Mouse (Mus musculus): ENCODE data around the gene Ankrd52.

Gene Ankrd52

GRCm38 (mm10) chr10:128440407-128440806, 63.5 kb downstream of the Ankrd52 start:
- DNase-seq (ENCODE audit: low spot score in 2 of 2), result no peak

GRCm38 (mm10) chr10:128441324-128442119, 64.6 kb downstream of the Ankrd52 start:
- no peak for DNase-seq (ENCODE audit: low spot score in 2 of 2)

GRCm38 (mm10) chr10:128442718-128443117, 65.8 kb downstream of the Ankrd52 start:
- no peak for DNase-seq (ENCODE audit: low spot score in 2 of 2)

- DNase-seq (ENCODE audit: low spot score in 2 of 2), result no peak
Observed at GRCm38 (mm10) chr10:128444354-128444753, 67.4 kb downstream of the Ankrd52 start.

GRCm38 (mm10) chr10:128445407-128445806, 68.5 kb downstream of the Ankrd52 start:
- DNase-seq (ENCODE audit: low spot score in 2 of 2), result no peak

- no peak for DNase-seq (ENCODE audit: low spot score in 2 of 2)
Observed at GRCm38 (mm10) chr10:128451014-128451413, 74.1 kb downstream of the Ankrd52 start.

GRCm38 (mm10) chr10:128454471-128454870, 77.6 kb downstream of the Ankrd52 start:
- DNase-seq (ENCODE audit: low spot score in 2 of 2), result no peak

GRCm38 (mm10) chr10:128455280-128455679, 78.4 kb downstream of the Ankrd52 start:
- peak; percentile 38 to 75 for DNase-seq (ENCODE audit: low spot score in 2 of 2)

GRCm38 (mm10) chr10:128457676-128458075, 80.8 kb downstream of the Ankrd52 start:
- no peak for DNase-seq (ENCODE audit: low spot score in 2 of 2)
